Mouse (Mus musculus) ES-E14 (cell line): ENCODE results near the gene Epha10. TPM values are rescaled to one million over a fixed set of nuclear protein-coding genes. Genes with fewer than 3 reads are reported as not detected.

Experiments used
- DNase-seq: peaks from one replicate; pipeline ENCODE4 v3.0.0-alpha.2; 2013; ENCODE audit warnings: low read depth, low spot score
- H3K27ac ChIP-seq: 2 replicates; pipeline ENCODE4 v1.5.1; 2012; ENCODE audit warnings: low read depth, mild to moderate bottlenecking, low read length, moderate library complexity, mixed read lengths; ENCODE audit not compliant: poor library complexity, insufficient read depth, severe bottlenecking
- H3K36me3 ChIP-seq: 2 replicates; pipeline ENCODE4 v1.6.1; 2012; ENCODE audit warnings: mild to moderate bottlenecking, low read length, moderate library complexity, mixed read lengths; ENCODE audit not compliant: control insufficient read depth, poor library complexity, insufficient read depth, severe bottlenecking
- H3K4me1 ChIP-seq, 2 experiments: fragments of 150-350 bp in 1 of 2; sonication (generic) in 1 of 2; 2 replicates each; pipeline ENCODE4 v1.6.1; 2012; ENCODE audit warnings: low read length in 2 of 2, mild to moderate bottlenecking in 1 of 2, mixed read lengths in 1 of 2; ENCODE audit not compliant: control insufficient read depth in 2 of 2, insufficient read depth in 2 of 2, poor library complexity in 1 of 2
- H3K4me3 ChIP-seq, 2 experiments: fragments of 150-350 bp in 1 of 2; sonication (generic) in 1 of 2; 2 replicates each; pipeline ENCODE4 v1.5.1; 2012; ENCODE audit warnings: low read length in 2 of 2, low read depth in 1 of 2, mild to moderate bottlenecking in 1 of 2, mixed read lengths in 1 of 2; ENCODE audit not compliant: insufficient read depth in 1 of 2, poor library complexity in 1 of 2, severe bottlenecking in 1 of 2
- H3K9ac ChIP-seq: 2 replicates; pipeline ENCODE4 v1.6.1; 2012; ENCODE audit warnings: low read depth, mild to moderate bottlenecking, low read length, mixed read lengths; ENCODE audit not compliant: poor library complexity, insufficient read depth, severe bottlenecking
- H3K9me3 ChIP-seq: fragments of 150-350 bp; sonication (generic); 2 replicates; pipeline ENCODE4 v1.6.1; 2012; ENCODE audit warnings: low read depth, mild to moderate bottlenecking, low read length; ENCODE audit not compliant: control insufficient read depth, insufficient read depth
- CHD2 ChIP-seq: IDR thresholded peaks from 2 replicates; pipeline ENCODE4 v1.6.1; 2014; ENCODE audit warnings: mild to moderate bottlenecking, low read depth, low read length, inconsistent platforms
- HCFC1 ChIP-seq: IDR thresholded peaks from 2 replicates; pipeline ENCODE4 v1.6.1; 2012; ENCODE audit warnings: low read length, inconsistent platforms, borderline replicate concordance; ENCODE audit not compliant: insufficient read depth
- MAFK ChIP-seq: IDR thresholded peaks from 2 replicates; pipeline ENCODE4 v1.6.1; 2014; ENCODE audit warnings: mild to moderate bottlenecking, low read depth, low read length, inconsistent platforms; ENCODE audit not compliant: insufficient read depth
- ZC3H11A ChIP-seq: IDR thresholded peaks from 2 replicates; pipeline ENCODE4 v1.6.1; 2012; ENCODE audit warnings: low read depth, mild to moderate bottlenecking, inconsistent platforms, low read length, borderline replicate concordance
- ZNF384 ChIP-seq: IDR thresholded peaks from 2 replicates; pipeline ENCODE4 v1.6.1; 2012; ENCODE audit warnings: low read depth, low read length, inconsistent platforms
- in situ Hi-C, 2 experiments: fragments of 600-800 bp; cut with MboI; formaldehyde crosslinking; loops; one replicate each; pipeline ENCODE4 v1.15.1; 2025; ENCODE audit warnings: low sequenced_read_pairs in 2 of 2, inconsistent platforms in 1 of 2; ENCODE audit not compliant: unreplicated experiment in 2 of 2
- total RNA-seq: library from RNA; depleted of rRNA; stranded (reverse); fragments of 300-350 nt; gene quantifications from 2 replicates; pipeline ENCODE4 v1.2.3, GENCODE M21; 2012

The Epha10 gene
- total RNA-seq, 1 experiment = 0.54 TPM

DNA sequence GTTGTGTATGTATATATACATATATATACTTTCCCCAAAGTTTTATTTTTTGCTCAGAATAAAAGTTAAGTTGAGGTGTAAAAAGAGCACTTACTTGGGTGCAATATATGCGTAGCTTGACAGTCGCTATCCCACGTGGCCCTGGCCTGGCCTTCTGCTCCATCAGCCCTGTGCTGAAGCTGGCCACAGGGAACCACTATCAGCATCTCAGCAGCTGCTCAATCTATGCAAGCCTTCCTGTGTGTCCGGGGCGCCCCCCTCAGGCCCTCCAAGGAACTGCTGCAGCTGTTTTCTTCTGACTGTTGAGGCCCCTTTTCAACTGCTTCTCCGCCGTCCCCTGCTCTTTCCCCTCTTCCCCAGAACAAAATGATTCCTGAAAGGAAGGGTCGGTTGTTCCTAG, 33.1 kb upstream of the Epha10 start:
- in situ Hi-C loops = no loop called here

DNA sequence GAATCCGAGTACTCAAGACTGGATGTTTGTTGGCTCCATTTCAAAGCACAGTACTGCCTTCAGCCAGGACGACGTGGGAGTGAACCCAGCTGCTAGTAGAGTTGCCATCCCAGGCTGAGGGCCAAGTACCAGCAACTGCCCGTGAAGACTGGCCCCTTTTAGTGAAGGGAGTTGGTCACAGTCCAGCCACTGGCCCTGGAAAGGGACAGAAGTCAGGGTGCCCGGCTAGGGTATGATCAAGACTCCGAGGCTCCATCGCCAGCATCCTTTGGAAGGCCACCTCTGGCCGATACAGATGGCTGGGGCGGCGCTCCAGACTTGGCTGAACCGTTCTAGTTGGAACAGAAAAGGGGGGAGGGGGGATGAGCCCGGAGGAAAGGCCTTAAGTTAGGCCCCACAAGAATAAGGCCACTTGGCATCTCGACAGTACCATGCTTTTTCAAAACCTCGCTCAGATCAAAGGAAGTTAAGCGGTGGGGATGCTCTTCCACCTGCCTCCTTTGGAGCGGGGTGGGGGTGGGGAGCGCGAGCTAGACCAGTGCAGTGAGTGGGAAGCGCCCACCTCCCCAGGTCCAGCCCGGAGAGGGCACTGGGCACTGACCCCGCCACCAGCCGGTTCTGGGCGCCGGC, 31.0 kb upstream of the Epha10 start:
- Histone ChIP-seq H3K9ac (peak overlapping the region; percentile 93), H3K36me3 (peaks cover 15% of the 10 kb centered on the region), H3K4me3 (peak overlapping the region; percentile 84 to 99), H3K9me3 (no peaks in the 10 kb centered on the region), H3K4me1 (peaks cover 3 to 12% of the 10 kb centered on the region in 2 experiments; a peak in 2 of 4 replicates), H3K27ac (peak overlapping the region; percentile 59)
- TF ChIP-seq CHD2 (no peak), ZC3H11A (no peak), HCFC1 (no peak), ZNF384 (no peak), MAFK (no peak)
- no peak for DNase-seq
- in situ Hi-C loops = no loop called here

More for the DNA sequence above, 33.1 kb upstream of the Epha10 start:
- TF ChIP-seq ZC3H11A = 0 out of 2 replicates have a peak, but pooled peaks have one; percentile 55
- no peak for TF ChIP-seq ZNF384
- Histone ChIP-seq H3K4me3 (no peak overlapping the region), H3K9ac (no peak overlapping the region), H3K27ac (no peak overlapping the region), H3K36me3 (peaks cover 5% of the 10 kb centered on the region; the same call in 1 of the 2 replicates), H3K4me1 (peaks cover under 1 to 18% of the 10 kb centered on the region in 2 experiments; a peak in 2 of 4 replicates), H3K9me3 (no peaks in the 10 kb centered on the region)
- DNase-seq = peak; percentile 77

DNA sequence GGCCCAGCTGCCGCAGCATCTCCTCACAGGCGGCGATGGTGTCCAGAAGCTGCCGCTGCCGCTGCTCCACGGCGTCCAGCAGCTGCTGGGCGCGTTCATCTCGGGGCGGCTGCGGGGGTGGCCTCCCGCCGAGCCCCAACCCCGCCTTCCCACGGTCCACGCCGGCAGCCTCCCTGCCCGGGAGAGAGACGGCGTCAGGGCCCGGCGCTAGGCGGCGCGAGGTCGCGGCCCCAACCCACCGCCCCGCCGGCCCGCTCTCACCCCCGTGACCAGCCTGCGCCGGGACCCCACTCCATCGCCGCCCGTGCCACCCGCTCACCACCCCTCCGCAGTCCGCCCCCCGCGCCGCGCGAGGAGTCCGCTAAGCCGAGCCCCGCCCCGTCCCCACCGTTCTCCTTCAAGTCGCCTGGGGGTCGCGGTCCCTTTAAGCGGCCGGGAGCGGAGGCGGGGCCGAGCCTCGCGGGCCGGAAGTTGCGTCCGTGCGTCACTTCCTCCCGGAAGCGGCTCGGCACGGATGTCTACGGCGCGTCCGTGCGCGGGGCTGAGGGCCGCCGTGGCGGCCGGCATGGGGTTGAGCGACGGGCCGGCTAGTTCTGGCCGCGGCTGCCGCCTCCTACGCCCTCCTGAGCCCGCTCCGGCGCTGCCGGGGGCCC, 30.3 kb upstream of the Epha10 start, which contains the start of gene Yrdc:
TSS of gene Yrdc (plus strand) at position 419 of the 653 bp plus-strand sequence.
- in situ Hi-C loops = no loop called here
- peak within 1 kb of the TSS; percentile 93 for H3K9ac ChIP-seq
- no peaks in the 10 kb centered on the region for H3K9me3 ChIP-seq
- peaks cover 12% of the 10 kb centered on the region for H3K36me3 ChIP-seq
- H3K27ac ChIP-seq = peak within 1 kb of the TSS; percentile 78
- TF ChIP-seq HCFC1 = no peak
- no peak for TF ChIP-seq ZC3H11A
- no peak for TF ChIP-seq MAFK
- TF ChIP-seq CHD2 = no peak
- TF ChIP-seq ZNF384 = no peak
- H3K4me3 ChIP-seq = peak within 1 kb of the TSS; percentile 84 to 99
- peaks cover 3 to 10% of the 10 kb centered on the region in 2 experiments; a peak in 2 of 4 replicates for H3K4me1 ChIP-seq
- peak; percentile 88 for DNase-seq

DNA sequence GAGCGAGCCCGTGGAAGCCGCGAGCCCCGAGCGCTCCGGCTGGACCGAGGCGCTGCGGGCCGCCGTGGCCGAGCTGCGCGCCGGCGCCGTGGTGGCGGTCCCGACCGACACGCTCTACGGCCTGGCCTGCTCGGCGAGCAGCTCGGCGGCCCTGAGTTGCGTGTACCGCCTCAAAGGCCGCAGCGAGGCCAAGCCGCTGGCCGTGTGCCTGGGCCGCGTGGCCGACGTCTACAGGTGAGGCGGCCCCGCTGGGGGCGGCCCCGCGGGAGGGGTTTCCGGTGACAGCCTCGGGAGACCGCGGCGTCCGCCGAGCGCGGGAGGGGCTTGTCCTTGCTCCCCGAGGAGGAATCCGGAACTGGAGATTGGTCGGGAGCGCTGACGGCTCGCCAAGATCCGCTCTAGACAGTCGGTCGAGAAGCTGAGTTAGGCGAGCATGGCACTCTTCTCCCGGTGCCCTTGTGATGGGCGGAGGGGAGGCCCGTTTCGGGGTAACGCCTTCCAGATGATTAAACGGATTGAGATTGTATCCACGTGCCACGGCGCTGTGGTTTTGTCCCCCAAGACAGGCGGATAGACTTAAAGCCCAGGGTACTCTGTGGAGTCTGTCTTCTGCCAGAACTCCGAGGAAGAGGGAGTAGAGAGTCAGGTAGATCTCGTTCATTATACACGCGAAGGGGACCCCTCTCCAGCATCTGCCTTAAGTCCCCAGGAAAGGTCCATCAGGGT, 29.6 kb upstream of the Epha10 start, which contains the start of gene 1110065P20Rik:
TSS of gene 1110065P20Rik (minus strand) at position 264 of the 726 bp plus-strand sequence.
- Histone ChIP-seq H3K27ac (peak within 1 kb of the TSS; percentile 78), H3K9ac (peak within 1 kb of the TSS; percentile 93), H3K4me1 (peaks cover 3 to 10% of the 10 kb centered on the region in 2 experiments; a peak in 2 of 4 replicates), H3K9me3 (no peaks in the 10 kb centered on the region), H3K4me3 (peak within 1 kb of the TSS; percentile 84 to 99), H3K36me3 (peaks cover 16% of the 10 kb centered on the region)
- no peak for DNase-seq
- in situ Hi-C loops = no loop called here
- TF ChIP-seq CHD2 (no peak), HCFC1 (no peak), ZC3H11A (no peak), MAFK (no peak)
